ENCODE assay signal across 9 mouse cellular contexts in the genomic region with DNA sequence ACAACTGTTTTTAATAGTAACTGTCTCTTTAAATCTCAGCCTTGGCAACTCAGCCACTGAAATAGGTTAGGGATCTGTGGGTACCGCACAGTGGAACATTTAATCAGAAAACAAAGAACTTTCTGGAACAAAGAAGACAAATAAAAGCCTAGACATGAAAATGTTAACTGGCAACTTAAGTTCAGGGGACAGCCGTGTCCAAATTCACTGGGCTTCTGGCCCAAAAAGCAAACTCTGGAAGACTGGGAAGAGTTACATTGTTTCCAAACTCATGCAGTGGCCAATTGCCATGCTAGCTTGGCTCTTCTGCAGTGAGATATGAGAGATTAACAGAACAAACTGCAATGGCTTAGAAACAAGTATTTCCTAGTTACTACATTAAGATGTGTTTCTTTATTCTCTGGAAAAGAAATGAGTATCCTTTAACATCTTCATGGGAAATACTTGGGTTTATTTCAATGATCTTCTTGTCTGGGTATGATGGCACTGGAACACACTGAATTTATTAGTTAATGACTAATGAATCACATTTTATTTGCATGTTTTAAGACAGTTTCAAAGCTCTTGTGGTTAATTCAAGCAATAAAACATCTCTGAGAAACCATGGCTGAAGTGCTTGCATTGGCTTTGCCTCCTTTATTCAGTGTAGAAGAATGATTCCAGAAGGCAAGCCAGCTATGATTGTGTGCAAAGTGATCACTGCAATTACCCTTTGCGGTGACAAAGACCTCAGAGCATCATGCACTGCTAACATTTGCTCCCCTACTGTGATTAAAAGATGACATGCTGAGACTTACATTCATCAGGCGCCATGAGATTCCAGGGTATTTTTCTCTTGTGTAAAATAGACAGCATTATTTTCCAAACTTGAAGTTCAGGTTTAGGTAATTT.
DNase-seq lines count a peak whose midpoint lies in the region; ATAC-seq lines count a peak whose summit lies in the region.
"Had no signal": no experiment of that assay in that cellular context is flagged by ENCODE, and none has a peak within 500 bp of the region (broad histone marks: within the 10 kb centered on the region; RNA-seq: fewer than 3 reads in every experiment).

No protein-coding gene starts in this region.

- WGBS in midbrain, embryonic 14.5 days = 31% methylated on average over 4 of the region's 4 CpGs
- 53% methylated on average over 4 of the region's 4 CpGs for WGBS in midbrain, embryonic 11.5 days
- 29% methylated on average over 4 of the region's 4 CpGs for WGBS in neural tube, embryonic 15.5 days

- H3K4me2 ChIP-seq in midbrain, embryonic 14.5 days (ENCODE audit: low read length) = no peak overlapping the region
- no peak overlapping the region for H3K4me2 ChIP-seq in midbrain, embryonic 11.5 days
- H3K4me2 ChIP-seq in neural tube, embryonic 15.5 days = no peak overlapping the region

- H3K36me3 ChIP-seq in midbrain, embryonic 14.5 days (ENCODE audit: control insufficient read depth, insufficient read depth, low read length) = no peaks in the 10 kb centered on the region
- no peaks in the 10 kb centered on the region for H3K36me3 ChIP-seq in midbrain, embryonic 11.5 days (ENCODE audit: control insufficient read depth, insufficient read depth, low read length)
- no peaks in the 10 kb centered on the region for H3K36me3 ChIP-seq in neural tube, embryonic 15.5 days

- 0 out of 2 replicates have a peak, but pooled peaks have one; percentile 13 for ATAC-seq in frontal cortex, adult (ENCODE audit: low TSS enrichment)
- no peak for ATAC-seq in midbrain, embryonic 14.5 days (ENCODE audit: low FRiP score, low TSS enrichment)
- ATAC-seq in midbrain, embryonic 11.5 days (ENCODE audit: low FRiP score) = no peak
- ATAC-seq in neural tube, embryonic 15.5 days (ENCODE audit: low FRiP score) = peak; percentile 59; the same call in 1 of the 2 replicates

- H3K4me3 ChIP-seq in midbrain, embryonic 14.5 days (replicated peaks; ENCODE audit: low read depth, low read length) = no peak overlapping the region
- no peak overlapping the region for H3K4me3 ChIP-seq in midbrain, embryonic 11.5 days (ENCODE audit: low read depth, low read length)
- no peak overlapping the region for H3K4me3 ChIP-seq in neural tube, embryonic 15.5 days (replicated peaks)

- H3K27ac ChIP-seq in midbrain, embryonic 14.5 days (replicated peaks; ENCODE audit: low read depth, low read length) = no peak overlapping the region
- no peak overlapping the region for H3K27ac ChIP-seq in midbrain, embryonic 11.5 days (ENCODE audit: low read depth, low read length)
- no peak overlapping the region for H3K27ac ChIP-seq in neural tube, embryonic 15.5 days (replicated peaks)
- H3K27ac ChIP-seq: macrophage had no signal

- no peaks in the 10 kb centered on the region for H3K4me1 ChIP-seq in midbrain, embryonic 14.5 days (ENCODE audit: control insufficient read depth, insufficient read depth, low read length)
- H3K4me1 ChIP-seq in midbrain, embryonic 11.5 days (ENCODE audit: control insufficient read depth, insufficient read depth, low read length) = no peaks in the 10 kb centered on the region
- H3K4me1 ChIP-seq in neural tube, embryonic 15.5 days = peaks cover 2% of the 10 kb centered on the region; the same call in 1 of the 2 replicates

- H3K27me3 ChIP-seq in midbrain, embryonic 14.5 days (ENCODE audit: control insufficient read depth, insufficient read depth, low read length) = no peaks in the 10 kb centered on the region
- no peaks in the 10 kb centered on the region for H3K27me3 ChIP-seq in midbrain, embryonic 11.5 days (ENCODE audit: control insufficient read depth, insufficient read depth, low read length)
- H3K27me3 ChIP-seq in neural tube, embryonic 15.5 days (replicated peaks) = no peaks in the 10 kb centered on the region

- H3K9ac ChIP-seq in midbrain, embryonic 14.5 days (replicated peaks; ENCODE audit: low read length) = no peak overlapping the region
- no peak overlapping the region for H3K9ac ChIP-seq in midbrain, embryonic 11.5 days (ENCODE audit: low read length)
- no peak overlapping the region for H3K9ac ChIP-seq in neural tube, embryonic 15.5 days (replicated peaks)

- no peak for DNase-seq in frontal cortex, postnatal 14 days (ENCODE audit: low spot score in 2 of 2)
- DNase-seq in midbrain, embryonic 14.5 days = peak; percentile 57
- no peak for DNase-seq in midbrain, embryonic 11.5 days (ENCODE audit: low spot score, missing footprints)
- peak; percentile 68 to 69 for DNase-seq in heart, adult 9 months (ENCODE audit: low spot score in 2 of 2)
- no peak for DNase-seq in thymus, postnatal 25 days
- DNase-seq in spleen, postnatal 14 days (ENCODE audit: low spot score in 2 of 2) = no peak

- H3K9me3 ChIP-seq in midbrain, embryonic 14.5 days (ENCODE audit: control insufficient read depth, low read length) = no peaks in the 10 kb centered on the region
- H3K9me3 ChIP-seq in midbrain, embryonic 11.5 days (ENCODE audit: control insufficient read depth, low read length) = no peaks in the 10 kb centered on the region
- H3K9me3 ChIP-seq in neural tube, embryonic 15.5 days (replicated peaks) = no peaks in the 10 kb centered on the region

Comparison
In these comparisons a context has a peak if more than half of its experiments do, and no peak if none do; other contexts are left out.
1. DNase-seq: peak in midbrain, embryonic 14.5 days (single experiment) and heart, adult 9 months (2 of 2); none in frontal cortex, postnatal 14 days (0 of 2), midbrain, embryonic 11.5 days (single experiment), thymus, postnatal 25 days (single experiment) and spleen, postnatal 14 days (0 of 2).
2. ATAC-seq: peak in frontal cortex, adult (single experiment) and neural tube, embryonic 15.5 days (single experiment); none in midbrain, embryonic 14.5 days (single experiment) and midbrain, embryonic 11.5 days (single experiment).